Mouse (Mus musculus) olfactory bulb, adult 2 months (tissue): ENCODE data around the gene Nrxn2.

ENCODE experiments used
- CTCF ChIP-seq: fragments of 200-500 bp; IDR thresholded peaks from 2 replicates; pipeline ENCODE4 v1.5.1; 2012; ENCODE audit warnings: low read depth, mild to moderate bottlenecking, low read length, moderate library complexity; ENCODE audit not compliant: insufficient read depth
- POLR2A ChIP-seq: fragments of 200-500 bp; IDR thresholded peaks from 2 replicates; pipeline ENCODE4 v1.6.1; 2012; ENCODE audit warnings: mild to moderate bottlenecking, low read depth, low read length, moderate library complexity; ENCODE audit not compliant: insufficient read depth

DNA sequence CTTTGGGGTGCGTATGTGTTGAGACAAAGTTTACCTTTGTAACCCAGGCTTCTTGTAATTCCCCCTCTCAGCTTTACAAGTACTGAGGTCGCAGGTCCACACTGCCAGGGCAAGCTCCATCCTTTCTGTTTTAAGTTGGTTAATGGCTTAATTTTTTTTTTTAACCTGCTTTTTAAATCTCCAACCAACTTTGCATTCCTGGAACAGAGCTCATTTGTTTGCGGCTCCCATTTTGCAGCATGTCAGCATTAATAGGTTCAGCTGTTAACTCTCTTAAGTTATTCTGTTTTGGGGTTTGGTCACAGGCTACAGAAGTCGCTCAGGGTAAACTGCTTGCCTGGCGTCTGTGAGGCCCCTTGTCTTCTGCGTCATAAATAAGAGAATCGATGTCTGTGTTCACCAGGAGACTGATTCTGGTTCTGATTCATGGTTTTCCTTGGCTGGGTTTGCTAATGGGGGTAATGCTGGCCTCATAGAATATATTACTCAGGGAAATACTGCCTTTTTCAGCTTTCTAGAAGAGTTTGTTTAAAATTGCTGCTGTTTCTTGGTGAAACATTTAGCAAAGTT is 141.8 kb downstream of the Nrxn2 start:
- TF ChIP-seq CTCF (no peak), POLR2A (no peak)
